Mouse (Mus musculus) inflammation-experienced regulatory T-cells, adult 6 months (primary cell): ENCODE measurements around the gene Ehbp1l1. TPM values are rescaled to one million over a fixed set of nuclear protein-coding genes. Genes with fewer than 3 reads are reported as not detected.

Experiments used
- ATAC-seq: one replicate; pipeline ENCODE4 v1.8.0; 2017
- polyA plus RNA-seq, 3 experiments: library from polyadenylated mRNA; unstranded; fragments of 100-300 nt; shearing (Covaris generic); gene quantifications; one replicate each; pipeline ENCODE4 v1.2.1; 2017

Gene Ehbp1l1
- polyA plus RNA-seq, 3 experiments from 2014 or later, result 12.5 to 43.4 (median 19.4) TPM

- peak; percentile 51 for ATAC-seq
Measured at GRCm38 (mm10) chr19:5731264-5731978, 5.3 kb upstream of the Ehbp1l1 start.

- ATAC-seq, result no peak
Measured at GRCm38 (mm10) chr19:5730314-5731186, 4.4 kb upstream of the Ehbp1l1 start.

- peak; percentile 43 for ATAC-seq
Measured at GRCm38 (mm10) chr19:5729444-5729815, 3.3 kb upstream of the Ehbp1l1 start, which contains the start of gene Fam89b. Gene Fam89b (minus strand): TSS chr19:5729653.

GRCm38 (mm10) chr19:5728631-5729443, 2.7 kb upstream of the Ehbp1l1 start:
- no peak for ATAC-seq

- ATAC-seq, result peak; percentile 19
Measured at GRCm38 (mm10) chr19:5727701-5728100, 1.6 kb upstream of the Ehbp1l1 start.

GRCm38 (mm10) chr19:5726961-5727578, 953 bp upstream of the Ehbp1l1 start:
- peak; percentile 66 for ATAC-seq

GRCm38 (mm10) chr19:5725029-5725707, 949 bp downstream of the Ehbp1l1 start:
- no peak for ATAC-seq

GRCm38 (mm10) chr19:5724549-5724941, 1.6 kb downstream of the Ehbp1l1 start:
- ATAC-seq, result no peak

GRCm38 (mm10) chr19:5723934-5724548, 2.1 kb downstream of the Ehbp1l1 start:
- ATAC-seq, result no peak

GRCm38 (mm10) chr19:5722848-5723425, 3.2 kb downstream of the Ehbp1l1 start:
- no peak for ATAC-seq

- ATAC-seq, result no peak
Measured at GRCm38 (mm10) chr19:5721233-5721632, 4.9 kb downstream of the Ehbp1l1 start.

GRCm38 (mm10) chr19:5716955-5717354, 9.2 kb downstream of the Ehbp1l1 start:
- no peak for ATAC-seq

GRCm38 (mm10) chr19:5715793-5716688, 10.1 kb downstream of the Ehbp1l1 start:
- ATAC-seq, result no peak

- ATAC-seq, result no peak
Measured at GRCm38 (mm10) chr19:5713730-5714129, 12.4 kb downstream of the Ehbp1l1 start.

GRCm38 (mm10) chr19:5713255-5713654, 12.9 kb downstream of the Ehbp1l1 start:
- no peak for ATAC-seq

GRCm38 (mm10) chr19:5711907-5712460, 14.1 kb downstream of the Ehbp1l1 start:
- ATAC-seq, result no peak

- ATAC-seq, result peak; percentile 54
Measured at GRCm38 (mm10) chr19:5711218-5711617, 14.9 kb downstream of the Ehbp1l1 start.

- no peak for ATAC-seq
Measured at GRCm38 (mm10) chr19:5710581-5710980, 15.5 kb downstream of the Ehbp1l1 start.

- no peak for ATAC-seq
Measured at GRCm38 (mm10) chr19:5710068-5710467, 16.0 kb downstream of the Ehbp1l1 start.
